8 mouse cellular contexts compared by ENCODE assay signal in genomic region chrX:41910471-41910870, GRCm38 (mm10). TPM values are rescaled to one million over a fixed set of nuclear protein-coding genes. Genes with fewer than 3 reads are reported as not detected.
DNase-seq lines count a peak whose midpoint lies in the region; ATAC-seq and TF ChIP-seq lines count a peak whose summit lies in the region.

No protein-coding gene starts in this region.

- intact Hi-C loops in heart, postnatal 10 days (cut with DNase I): no loop called here

- TF ChIP-seq EP300 in MEL (IDR thresholded peaks at IDR 0.05; ENCODE audit: low read depth in 1 of 2, low read length in 2 of 2): no peak

- no peaks in the 10 kb centered on the region for H3K36me3 ChIP-seq in heart, embryonic 16.5 days (ENCODE audit: control insufficient read depth, insufficient read depth)
- peaks cover 0 to 20% of the 10 kb centered on the region in 2 experiments; a peak in 3 of 4 replicates for H3K36me3 ChIP-seq in MEL (ENCODE audit: control insufficient read depth in 1 of 2, insufficient read depth in 2 of 2, low read length in 2 of 2)
- no peaks in the 10 kb centered on the region for H3K36me3 ChIP-seq in forebrain, postnatal 0 days (ENCODE audit: insufficient read depth)
- no peaks in the 10 kb centered on the region for H3K36me3 ChIP-seq in midbrain, embryonic 11.5 days (ENCODE audit: control insufficient read depth, insufficient read depth, low read length)

- no peak for TF ChIP-seq RAD21 in MEL (IDR thresholded peaks at IDR 0.05; ENCODE audit: low read depth, low read length)

- no peak for TF ChIP-seq POLR2A in MEL (IDR thresholded peaks at IDR 0.05; ENCODE audit: control insufficient read depth in 1 of 2, insufficient read depth in 1 of 2, low read depth in 1 of 2, low read length in 2 of 2, poor library complexity in 1 of 2)

- H3K9ac ChIP-seq in heart, embryonic 16.5 days (ENCODE audit: low read length): peak overlapping the region; percentile 80
- peak overlapping the region; percentile 95 for H3K9ac ChIP-seq in MEL (ENCODE audit: control insufficient read depth, low read depth, low read length, poor library complexity, severe bottlenecking)
- H3K9ac ChIP-seq in forebrain, postnatal 0 days: peak overlapping the region; percentile 65; the same call in 1 of the 2 replicates
- peak overlapping the region; percentile 80 for H3K9ac ChIP-seq in midbrain, embryonic 11.5 days (ENCODE audit: low read length)

- peaks cover 8% of the 10 kb centered on the region for H3K4me1 ChIP-seq in heart, embryonic 16.5 days (ENCODE audit: control insufficient read depth, insufficient read depth, low read length)
- peaks cover 3 to 11% of the 10 kb centered on the region in 2 experiments for H3K4me1 ChIP-seq in MEL (ENCODE audit: control insufficient read depth in 1 of 2, insufficient read depth in 2 of 2, low read length in 2 of 2)
- no peaks in the 10 kb centered on the region for H3K4me1 ChIP-seq in forebrain, postnatal 0 days (ENCODE audit: insufficient read depth)
- H3K4me1 ChIP-seq in midbrain, embryonic 11.5 days (ENCODE audit: control insufficient read depth, insufficient read depth, low read length): no peaks in the 10 kb centered on the region; the same call in 1 of the 2 replicates

- peak overlapping the region; percentile 76 for H3K4me3 ChIP-seq in heart, embryonic 16.5 days (ENCODE audit: low read length)
- peak overlapping the region; percentile 92 to 97 for H3K4me3 ChIP-seq in MEL (ENCODE audit: control insufficient read depth in 1 of 2, insufficient read depth in 1 of 2, low read depth in 2 of 2, low read length in 2 of 2)
- H3K4me3 ChIP-seq in forebrain, postnatal 0 days (ENCODE audit: low read depth, low read length): peak overlapping the region; percentile 56
- peak overlapping the region; percentile 59 for H3K4me3 ChIP-seq in midbrain, embryonic 11.5 days (ENCODE audit: low read depth, low read length)

- ATAC-seq in heart, embryonic 16.5 days (replicated peaks; ENCODE audit: extremely low read depth, insufficient read depth, low FRiP score): no peak
- no peak for ATAC-seq in forebrain, postnatal 0 days
- no peak for ATAC-seq in midbrain, embryonic 11.5 days (ENCODE audit: low FRiP score)

- DNase-seq in heart, postnatal 10 days: no peak
- peak; percentile 38 for DNase-seq in MEL (ENCODE audit: low read depth, low spot score)
- no peak for DNase-seq in forebrain, postnatal 0 days
- DNase-seq in midbrain, embryonic 11.5 days (ENCODE audit: low spot score, missing footprints): peak; percentile 86
- no peak for DNase-seq in urinary bladder, postnatal 25 days (ENCODE audit: low spot score)
- no peak for DNase-seq in adrenal gland, adult 8-10 months
- no peak for DNase-seq in natural killer cell, adult 2 months (ENCODE audit: low spot score in 2 of 2)

- peak overlapping the region; percentile 67 for H3K4me2 ChIP-seq in heart, embryonic 16.5 days (ENCODE audit: low read depth, low read length)
- peak overlapping the region; percentile 64 for H3K4me2 ChIP-seq in forebrain, postnatal 0 days (ENCODE audit: low read depth)
- peak overlapping the region; percentile 55 for H3K4me2 ChIP-seq in midbrain, embryonic 11.5 days

- H3K27me3 ChIP-seq in heart, embryonic 16.5 days (ENCODE audit: control insufficient read depth, insufficient read depth, low read length): no peaks in the 10 kb centered on the region
- H3K27me3 ChIP-seq in MEL (ENCODE audit: control insufficient read depth in 1 of 2, insufficient read depth in 2 of 2, low read length in 2 of 2): no peaks in the 10 kb centered on the region
- H3K27me3 ChIP-seq in forebrain, postnatal 0 days (ENCODE audit: insufficient read depth, low read length): no peaks in the 10 kb centered on the region
- H3K27me3 ChIP-seq in midbrain, embryonic 11.5 days (ENCODE audit: control insufficient read depth, insufficient read depth, low read length): no peaks in the 10 kb centered on the region

- H3K79me2 ChIP-seq in MEL (ENCODE audit: control insufficient read depth, insufficient read depth, low read length, poor library complexity): peaks cover 47% of the 10 kb centered on the region

- WGBS in heart, embryonic 16.5 days: 8% methylated on average over 9 of the region's 9 CpGs
- 20% methylated on average over 9 of the region's 9 CpGs for WGBS in forebrain, postnatal 0 days
- WGBS in midbrain, embryonic 11.5 days: 11% methylated on average over 9 of the region's 9 CpGs

- no peak overlapping the region; the same call in 1 of the 2 replicates for H3K27ac ChIP-seq in heart, embryonic 16.5 days (ENCODE audit: low read length)
- H3K27ac ChIP-seq in MEL (ENCODE audit: control insufficient read depth, low read depth, low read length): peak overlapping the region; percentile 49; the same call in 1 of the 2 replicates
- no peak overlapping the region for H3K27ac ChIP-seq in forebrain, postnatal 0 days (ENCODE audit: low read depth, low read length)
- no peak overlapping the region for H3K27ac ChIP-seq in midbrain, embryonic 11.5 days (ENCODE audit: low read depth, low read length)

- TF ChIP-seq CTCF in MEL (IDR thresholded peaks at IDR 0.05 in 2 of 3, conservative IDR thresholded peaks at IDR 0.05 in 1 of 3; ENCODE audit: control insufficient read depth in 1 of 3, insufficient read depth in 1 of 3, low read depth in 2 of 3, low read length in 3 of 3, poor library complexity in 1 of 3, severe bottlenecking in 1 of 3): no peak
- no peak for TF ChIP-seq CTCF in forebrain, postnatal 0 days (IDR thresholded peaks at IDR 0.05; ENCODE audit: low read depth)

- H3K9me3 ChIP-seq in heart, embryonic 16.5 days (replicated peaks; ENCODE audit: control insufficient read depth, low read length): no peaks in the 10 kb centered on the region
- no peaks in the 10 kb centered on the region for H3K9me3 ChIP-seq in MEL (replicated peaks; ENCODE audit: insufficient read depth, low read length)
- no peaks in the 10 kb centered on the region for H3K9me3 ChIP-seq in forebrain, postnatal 0 days (ENCODE audit: low read length)
- no peaks in the 10 kb centered on the region for H3K9me3 ChIP-seq in midbrain, embryonic 11.5 days (ENCODE audit: control insufficient read depth, low read length)

TF ChIP-seq in MEL, 35 proteins besides CTCF, POLR2A, EP300 and RAD21:
- TF ChIP-seq USF2 (IDR thresholded peaks at IDR 0.05; ENCODE audit: borderline replicate concordance in 1 of 2, insufficient read depth in 1 of 2, low read depth in 1 of 2, low read length in 2 of 2): no peak
- TF ChIP-seq ZNF384 (IDR thresholded peaks at IDR 0.05; ENCODE audit: low read depth, low read length): peak; percentile 20; the same call in 1 of the 2 replicates
- TF ChIP-seq E2F4 (IDR thresholded peaks at IDR 0.05; ENCODE audit: borderline replicate concordance, low read depth, low read length): no peak
- TF ChIP-seq JUND (IDR thresholded peaks at IDR 0.05; ENCODE audit: low read depth, low read length): no peak
- TF ChIP-seq HCFC1 (IDR thresholded peaks at IDR 0.05; ENCODE audit: low read depth, low read length): no peak
- no peak for TF ChIP-seq TCF12 (IDR thresholded peaks at IDR 0.05; ENCODE audit: low read depth, low read length)

RNA-seq across cellular contexts. Expression of gene Thoc2, which starts 10.0 kb away (rescaled TPM):
- polyA plus RNA-seq in heart, embryonic 16.5 days (2015; fragmentation: Nextera tagmentation; extraction: Ambion mirVana): 44.7 and 55.3 TPM in 2 replicates
- total RNA-seq in heart, postnatal 10 days (2021): 10 to 100 TPM; 35.1 to 39.9 TPM
- 24.2 and 24.4 TPM in 2 replicates for total RNA-seq in MEL (2012; rRNA removed)
- 100 to 1,000 TPM in 1 of 2 experiments, 10 to 100 TPM in 1; 43.0 to 574 TPM for polyA plus RNA-seq in MEL (2012; ENCODE audit: insufficient read depth in 1 of 2, insufficient read length in 2 of 2, low read depth in 1 of 2, low replicate concordance in 2 of 2, missing spikeins in 1 of 2)
- total RNA-seq in forebrain, postnatal 0 days (2014; rRNA removed): 41.2 and 52.4 TPM in 2 replicates
- 45.8 and 66.6 TPM in 2 replicates for polyA plus RNA-seq in forebrain, postnatal 0 days (2015; fragmentation: Nextera tagmentation; extraction: Ambion mirVana)
- 106 and 121 TPM in 2 replicates for polyA plus RNA-seq in midbrain, embryonic 11.5 days (2014; fragmentation: Nextera tagmentation; extraction: Ambion mirVana)
- 10 to 100 TPM; 36.4 to 68.3 (median 55.4) TPM for total RNA-seq in adrenal gland, adult 8-10 months (2022)

Comparison
In these comparisons a context has a peak if more than half of its experiments do, and no peak if none do; other contexts are left out.
1. DNase-seq: peak in MEL (single experiment) and midbrain, embryonic 11.5 days (single experiment); none in heart, postnatal 10 days (0 of 2), forebrain, postnatal 0 days (single experiment), urinary bladder, postnatal 25 days (single experiment), adrenal gland, adult 8-10 months (single experiment) and natural killer cell, adult 2 months (0 of 2).
2. Peak in every context shown above with its lines, with median percentiles within 50 percentile points of each other: H3K4me2 ChIP-seq, H3K4me3 ChIP-seq and H3K9ac ChIP-seq.